8 mouse cellular contexts compared by ENCODE assay signal in genomic region chr17:35051156-35052086, GRCm38 (mm10). TPM values are rescaled to one million over a fixed set of nuclear protein-coding genes. Genes with fewer than 3 reads are reported as not detected.
A peak's percentile ranks its signal among the peaks of the same experiment; 100 is the strongest.
DNase-seq lines count a peak whose midpoint lies in the region; ATAC-seq lines count a peak whose summit lies in the region.

No protein-coding gene starts in this region.

- DNase-seq in A20 (ENCODE audit: low read depth, low spot score) = peak; percentile 90
- peak; percentile 59 for DNase-seq in embryo, embryonic 11.5 days (ENCODE audit: low read depth, low spot score)
- peak; percentile 90 for DNase-seq in heart, adult 8-10 months (ENCODE audit: low spot score)
- peak; percentile 71 to 81 for DNase-seq in kidney, adult 8-10 months
- peak; percentile 76 for DNase-seq in lung, postnatal 14 days
- DNase-seq in retina, embryonic 14.5 days (ENCODE audit: low spot score) = peak; percentile 77
- DNase-seq in right cerebral cortex, postnatal 36 days (ENCODE audit: low spot score in 2 of 2) = no peak

- peak; percentile 91 for ATAC-seq in activated CD4-positive, CD25-positive, alpha-beta regulatory T cell, adult 4 months

RNA-seq across cellular contexts. Expression of gene Clic1, which starts 1.7 kb away (rescaled TPM):
- 100 to 1,000 TPM; 464 to 670 TPM for polyA plus RNA-seq in activated CD4-positive, CD25-positive, alpha-beta regulatory T cell, adult 4 months (2017; shearing (Covaris generic))
- 10 to 100 TPM; 21.6 to 33.8 (median 30.0) TPM for total RNA-seq in heart, adult 8-10 months (2022)

RNA-seq across cellular contexts. Expression of gene Msh5, which starts 4.9 kb away (rescaled TPM):
- polyA plus RNA-seq in activated CD4-positive, CD25-positive, alpha-beta regulatory T cell, adult 4 months (2017; shearing (Covaris generic)) = 1 to 10 TPM; 1.3 to 1.6 TPM
- total RNA-seq in heart, adult 8-10 months (2022) = under 1 TPM in 2 of 4 experiments, not detected in 2; 0.33 to 0.56 TPM

RNA-seq across cellular contexts. Expression of gene Ddah2, which starts 7.4 kb away (rescaled TPM):
- polyA plus RNA-seq in activated CD4-positive, CD25-positive, alpha-beta regulatory T cell, adult 4 months (2017; shearing (Covaris generic)) = 1 to 10 TPM in 1 of 2 experiments, under 1 TPM in 1; 0.36 to 1.8 TPM
- total RNA-seq in heart, adult 8-10 months (2022) = 10 to 100 TPM; 13.5 to 22.7 (median 21.5) TPM

RNA-seq across cellular contexts. Expression of gene Ly6g6c, which starts 13.8 kb away (rescaled TPM):
- not detected for polyA plus RNA-seq in activated CD4-positive, CD25-positive, alpha-beta regulatory T cell, adult 4 months (2017; shearing (Covaris generic))
- total RNA-seq in heart, adult 8-10 months (2022) = not detected

RNA-seq across cellular contexts. Expression of gene Mpig6b, which starts 14.6 kb away (rescaled TPM):
- not detected for polyA plus RNA-seq in activated CD4-positive, CD25-positive, alpha-beta regulatory T cell, adult 4 months (2017; shearing (Covaris generic))
- 1 to 10 TPM in 1 of 4 experiments, under 1 TPM in 3; 0.34 to 1.0 (median 0.85) TPM for total RNA-seq in heart, adult 8-10 months (2022)

Comparison
In these comparisons a context has a peak if more than half of its experiments do, and no peak if none do; other contexts are left out.
1. DNase-seq: peak in A20 (single experiment), embryo, embryonic 11.5 days (single experiment), heart, adult 8-10 months (single experiment), kidney, adult 8-10 months (2 of 2), lung, postnatal 14 days (single experiment) and retina, embryonic 14.5 days (single experiment); none in right cerebral cortex, postnatal 36 days (0 of 2).